Mouse (Mus musculus): ENCODE results near the gene Pcdh15.

Pcdh15 gene

GRCm38 (mm10) chr10:73908568-73908967 is 809.4 kb downstream of the Pcdh15 start:
- in situ Hi-C loops (cut with MboI; ENCODE audit: low pct_unique_long_range_greater_than_20kb in 1 of 2, low sequenced_read_pairs in 2 of 2, unreplicated experiment in 1 of 2), result no loop called here

GRCm38 (mm10) chr10:73915170-73915569 is 816.0 kb downstream of the Pcdh15 start:
- in situ Hi-C loops (cut with MboI; ENCODE audit: low pct_unique_long_range_greater_than_20kb in 1 of 2, low sequenced_read_pairs in 2 of 2, unreplicated experiment in 1 of 2), result no loop called here

GRCm38 (mm10) chr10:73921579-73921978 is 822.4 kb downstream of the Pcdh15 start:
- in situ Hi-C loops (cut with MboI; ENCODE audit: low pct_unique_long_range_greater_than_20kb in 1 of 2, low sequenced_read_pairs in 2 of 2, unreplicated experiment in 1 of 2), result no loop called here

GRCm38 (mm10) chr10:73928672-73929071 is 829.5 kb downstream of the Pcdh15 start:
- in situ Hi-C loops (cut with MboI; ENCODE audit: low pct_unique_long_range_greater_than_20kb in 1 of 2, low sequenced_read_pairs in 2 of 2, unreplicated experiment in 1 of 2), result no loop called here

GRCm38 (mm10) chr10:73929718-73930117 is 830.6 kb downstream of the Pcdh15 start:
- in situ Hi-C loops (cut with MboI; ENCODE audit: low pct_unique_long_range_greater_than_20kb in 1 of 2, low sequenced_read_pairs in 2 of 2, unreplicated experiment in 1 of 2), result no loop called here

GRCm38 (mm10) chr10:73931185-73931584 is 832.0 kb downstream of the Pcdh15 start:
- in situ Hi-C loops (cut with MboI; ENCODE audit: low pct_unique_long_range_greater_than_20kb in 1 of 2, low sequenced_read_pairs in 2 of 2, unreplicated experiment in 1 of 2), result no loop called here

GRCm38 (mm10) chr10:73931996-73932679 is 833.0 kb downstream of the Pcdh15 start:
- in situ Hi-C loops (cut with MboI; ENCODE audit: low pct_unique_long_range_greater_than_20kb in 1 of 2, low sequenced_read_pairs in 2 of 2, unreplicated experiment in 1 of 2), result no loop called here

GRCm38 (mm10) chr10:73936121-73936520 is 837.0 kb downstream of the Pcdh15 start:
- in situ Hi-C loops (cut with MboI; ENCODE audit: low pct_unique_long_range_greater_than_20kb in 1 of 2, low sequenced_read_pairs in 2 of 2, unreplicated experiment in 1 of 2), result no loop called here

GRCm38 (mm10) chr10:73938989-73939388 is 839.8 kb downstream of the Pcdh15 start:
- in situ Hi-C loops (cut with MboI; ENCODE audit: low pct_unique_long_range_greater_than_20kb in 1 of 2, low sequenced_read_pairs in 2 of 2, unreplicated experiment in 1 of 2), result no loop called here

GRCm38 (mm10) chr10:73947799-73948198 is 848.7 kb downstream of the Pcdh15 start:
- in situ Hi-C loops (cut with MboI; ENCODE audit: low pct_unique_long_range_greater_than_20kb in 1 of 2, low sequenced_read_pairs in 2 of 2, unreplicated experiment in 1 of 2), result no loop called here

GRCm38 (mm10) chr10:73953362-73953761 is 854.2 kb downstream of the Pcdh15 start:
- in situ Hi-C loops (cut with MboI; ENCODE audit: low pct_unique_long_range_greater_than_20kb in 1 of 2, low sequenced_read_pairs in 2 of 2, unreplicated experiment in 1 of 2), result no loop called here

GRCm38 (mm10) chr10:73984057-73984456 is 884.9 kb downstream of the Pcdh15 start:
- in situ Hi-C loops (cut with MboI; ENCODE audit: low pct_unique_long_range_greater_than_20kb in 1 of 2, low sequenced_read_pairs in 2 of 2, unreplicated experiment in 1 of 2), result no loop called here

- in situ Hi-C loops (cut with MboI; ENCODE audit: low pct_unique_long_range_greater_than_20kb in 1 of 2, low sequenced_read_pairs in 2 of 2, unreplicated experiment in 1 of 2), result no loop called here
Measured at GRCm38 (mm10) chr10:74008836-74009235, 909.7 kb downstream of the Pcdh15 start.

GRCm38 (mm10) chr10:74023091-74023490 is 923.9 kb downstream of the Pcdh15 start:
- in situ Hi-C loops (cut with MboI; ENCODE audit: low pct_unique_long_range_greater_than_20kb in 1 of 2, low sequenced_read_pairs in 2 of 2, unreplicated experiment in 1 of 2), result no loop called here

- in situ Hi-C loops (cut with MboI; ENCODE audit: low pct_unique_long_range_greater_than_20kb in 1 of 2, low sequenced_read_pairs in 2 of 2, unreplicated experiment in 1 of 2), result no loop called here
Measured at GRCm38 (mm10) chr10:74053059-74053458, 953.9 kb downstream of the Pcdh15 start.

GRCm38 (mm10) chr10:74086653-74087052 is 987.5 kb downstream of the Pcdh15 start:
- in situ Hi-C loops (cut with MboI; ENCODE audit: low pct_unique_long_range_greater_than_20kb in 1 of 2, low sequenced_read_pairs in 2 of 2, unreplicated experiment in 1 of 2), result no loop called here

GRCm38 (mm10) chr10:74098296-74098695 is 999.2 kb downstream of the Pcdh15 start:
- in situ Hi-C loops (cut with MboI; ENCODE audit: low pct_unique_long_range_greater_than_20kb in 1 of 2, low sequenced_read_pairs in 2 of 2, unreplicated experiment in 1 of 2), result no loop called here

- in situ Hi-C loops (cut with MboI; ENCODE audit: low pct_unique_long_range_greater_than_20kb in 1 of 2, low sequenced_read_pairs in 2 of 2, unreplicated experiment in 1 of 2), result no loop called here
Measured at GRCm38 (mm10) chr10:74114107-74114506, 1015.0 kb downstream of the Pcdh15 start.

- in situ Hi-C loops (cut with MboI; ENCODE audit: low pct_unique_long_range_greater_than_20kb in 1 of 2, low sequenced_read_pairs in 2 of 2, unreplicated experiment in 1 of 2), result no loop called here
Measured at GRCm38 (mm10) chr10:74116817-74117216, 1017.7 kb downstream of the Pcdh15 start.

GRCm38 (mm10) chr10:74123421-74123820 is 1024.3 kb downstream of the Pcdh15 start:
- in situ Hi-C loops (cut with MboI; ENCODE audit: low pct_unique_long_range_greater_than_20kb in 1 of 2, low sequenced_read_pairs in 2 of 2, unreplicated experiment in 1 of 2), result no loop called here

GRCm38 (mm10) chr10:74129192-74129591 is 1030.0 kb downstream of the Pcdh15 start:
- in situ Hi-C loops (cut with MboI; ENCODE audit: low pct_unique_long_range_greater_than_20kb in 1 of 2, low sequenced_read_pairs in 2 of 2, unreplicated experiment in 1 of 2), result no loop called here

Data from mouse embryonic stem cell (cell line).